17 mouse cellular contexts compared by ENCODE assay signal in the genomic region with DNA sequence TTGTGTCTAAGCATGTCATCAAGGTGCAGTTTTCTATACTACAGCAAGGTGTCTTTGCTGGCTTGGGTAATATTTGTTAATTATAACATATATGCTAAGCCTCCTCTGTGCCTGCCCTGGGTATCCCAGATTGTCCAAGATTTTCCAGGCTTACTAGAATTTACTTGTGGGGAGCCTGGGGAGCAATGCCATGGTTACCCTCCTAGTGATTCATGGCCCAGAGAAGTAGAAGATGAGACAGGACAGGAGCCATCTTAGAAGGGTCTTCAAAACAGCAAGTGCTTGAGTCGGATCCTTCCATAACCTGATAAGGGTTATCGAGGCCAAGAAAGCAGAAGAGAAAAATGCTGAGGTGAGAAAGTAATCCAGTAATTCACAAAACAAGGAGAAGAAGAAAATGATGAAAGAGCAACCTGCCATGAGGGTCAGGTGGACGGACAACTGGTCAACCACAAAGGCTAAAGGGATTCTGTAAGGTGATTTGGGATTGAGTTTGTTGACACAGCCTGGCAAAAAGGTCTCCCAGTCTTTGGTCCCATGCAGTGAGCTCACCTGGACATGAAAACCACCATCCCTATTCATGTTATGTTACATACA. TPM values are rescaled to one million over a fixed set of nuclear protein-coding genes. Genes with fewer than 3 reads are reported as not detected.
DNase-seq lines count a peak whose midpoint lies in the region; ATAC-seq lines count a peak whose summit lies in the region.
"Had no signal": no experiment of that assay in that cellular context is flagged by ENCODE, and none has a peak within 500 bp of the region (broad histone marks: within the 10 kb centered on the region; RNA-seq: fewer than 3 reads in every experiment).

No protein-coding gene starts in this region.

- no peak overlapping the region for H3K9ac ChIP-seq in hindbrain, embryonic 12.5 days
- H3K9ac ChIP-seq in hindbrain, embryonic 14.5 days, result no peak overlapping the region
- H3K9ac ChIP-seq in neural tube, embryonic 15.5 days (replicated peaks), result no peak overlapping the region
- H3K9ac ChIP-seq: forebrain, embryonic 13.5 days; limb, embryonic 13.5 days; lung, embryonic 15.5 days had no signal

- no peaks in the 10 kb centered on the region for H3K4me1 ChIP-seq in hindbrain, embryonic 12.5 days
- no peaks in the 10 kb centered on the region for H3K4me1 ChIP-seq in hindbrain, embryonic 14.5 days (replicated peaks; ENCODE audit: control insufficient read depth, insufficient read depth, low read length)
- no peaks in the 10 kb centered on the region for H3K4me1 ChIP-seq in neural tube, embryonic 15.5 days
- H3K4me1 ChIP-seq: forebrain, embryonic 13.5 days; limb, embryonic 13.5 days; lung, embryonic 15.5 days had no signal

- peaks cover 70% of the 10 kb centered on the region for H3K9me3 ChIP-seq in hindbrain, embryonic 12.5 days (replicated peaks)
- H3K9me3 ChIP-seq in hindbrain, embryonic 14.5 days (ENCODE audit: control insufficient read depth, low read length), result peaks cover 78% of the 10 kb centered on the region
- peaks cover 50% of the 10 kb centered on the region for H3K9me3 ChIP-seq in neural tube, embryonic 15.5 days (replicated peaks)

- 62% methylated on average over 3 of the region's 3 CpGs for WGBS in hindbrain, embryonic 12.5 days
- WGBS in hindbrain, embryonic 14.5 days, result 65% methylated on average over 3 of the region's 3 CpGs
- 60% methylated on average over 3 of the region's 3 CpGs for WGBS in neural tube, embryonic 15.5 days

- no peak overlapping the region for H3K4me3 ChIP-seq in hindbrain, embryonic 12.5 days
- H3K4me3 ChIP-seq in hindbrain, embryonic 14.5 days (replicated peaks; ENCODE audit: low read length), result no peak overlapping the region
- no peak overlapping the region for H3K4me3 ChIP-seq in neural tube, embryonic 15.5 days (replicated peaks)
- H3K4me3 ChIP-seq: forebrain, embryonic 13.5 days; limb, embryonic 13.5 days; lung, embryonic 15.5 days had no signal

- no peaks in the 10 kb centered on the region for H3K36me3 ChIP-seq in hindbrain, embryonic 12.5 days
- H3K36me3 ChIP-seq in hindbrain, embryonic 14.5 days (replicated peaks; ENCODE audit: control insufficient read depth, insufficient read depth), result no peaks in the 10 kb centered on the region
- no peaks in the 10 kb centered on the region for H3K36me3 ChIP-seq in neural tube, embryonic 15.5 days
- H3K36me3 ChIP-seq: limb, embryonic 13.5 days; lung, embryonic 15.5 days had no signal

- H3K27ac ChIP-seq in hindbrain, embryonic 12.5 days, result no peak overlapping the region
- no peak overlapping the region for H3K27ac ChIP-seq in hindbrain, embryonic 14.5 days
- no peak overlapping the region for H3K27ac ChIP-seq in neural tube, embryonic 15.5 days (replicated peaks)
- H3K27ac ChIP-seq: forebrain, embryonic 13.5 days; limb, embryonic 13.5 days; lung, embryonic 15.5 days had no signal

- ATAC-seq in CD4-positive, CD25-positive, alpha-beta regulatory T cell, adult 4 months, result no peak
- ATAC-seq in hindbrain, embryonic 12.5 days (ENCODE audit: low FRiP score), result 0 out of 2 replicates have a peak, but pooled peaks have one; percentile 3
- ATAC-seq in hindbrain, embryonic 14.5 days (ENCODE audit: low FRiP score), result no peak
- ATAC-seq in neural tube, embryonic 15.5 days (ENCODE audit: low FRiP score), result no peak
- no peak for ATAC-seq in erythroblast, adult 5-6 weeks (replicated peaks; ENCODE audit: low FRiP score, poor library complexity, severe bottlenecking)
- ATAC-seq: forebrain, embryonic 13.5 days; intestine, postnatal 0 days had no signal

- H3K27me3 ChIP-seq in hindbrain, embryonic 12.5 days, result no peaks in the 10 kb centered on the region
- H3K27me3 ChIP-seq in hindbrain, embryonic 14.5 days (ENCODE audit: control insufficient read depth, insufficient read depth, low read length), result no peaks in the 10 kb centered on the region
- H3K27me3 ChIP-seq in neural tube, embryonic 15.5 days (replicated peaks), result no peaks in the 10 kb centered on the region
- H3K27me3 ChIP-seq: forebrain, embryonic 13.5 days; limb, embryonic 13.5 days; lung, embryonic 15.5 days had no signal

- peak; percentile 9 for DNase-seq in CD4-positive, CD25-positive, alpha-beta regulatory T cell, adult 2 months (ENCODE audit: low read depth, low spot score)
- no peak for DNase-seq in hindbrain, embryonic 14.5 days (ENCODE audit: low spot score)
- DNase-seq in neural tube, embryonic 10.5 days (ENCODE audit: extremely low spot score, low spot score), result peak; percentile 13
- DNase-seq in yolk sac, embryonic 10.5 days (ENCODE audit: low spot score), result peak; percentile 4
- DNase-seq: right cerebral cortex, postnatal 4 days had no signal

- no peak overlapping the region for H3K4me2 ChIP-seq in hindbrain, embryonic 12.5 days (replicated peaks)
- no peak overlapping the region for H3K4me2 ChIP-seq in hindbrain, embryonic 14.5 days (replicated peaks)
- no peak overlapping the region for H3K4me2 ChIP-seq in neural tube, embryonic 15.5 days
- H3K4me2 ChIP-seq: forebrain, embryonic 13.5 days; limb, embryonic 13.5 days; lung, embryonic 15.5 days had no signal

RNA-seq across cellular contexts. Expression of a gene that starts 14.0 kb away (rescaled TPM):
- polyA plus RNA-seq in CD4-positive, CD25-positive, alpha-beta regulatory T cell, adult 4 months (2017; shearing (Covaris generic)), result not detected
- polyA plus RNA-seq in hindbrain, embryonic 12.5 days (2016; fragmentation: Nextera tagmentation; extraction: Ambion mirVana), result not detected in 2 replicates
- 0.10 and 0.17 TPM in 2 replicates for polyA plus RNA-seq in hindbrain, embryonic 14.5 days (2014; fragmentation: Nextera tagmentation; extraction: Ambion mirVana)
- 0.11 and 0.14 TPM in 2 replicates for polyA plus RNA-seq in neural tube, embryonic 15.5 days (2015; fragmentation: Nextera tagmentation; extraction: Ambion mirVana)
- not detected in 2 replicates for total RNA-seq in erythroblast, adult 5-6 weeks (2015; ENCODE audit: low replicate concordance)
- total RNA-seq in erythroblast, adult 5-6 weeks (2017; ENCODE audit: low replicate concordance), result not detected in 2 replicates
- total RNA-seq: heart, postnatal 36 days; megakaryocyte, adult 5-6 weeks had no signal
- polyA plus RNA-seq: intestine, postnatal 0 days; limb, embryonic 13.5 days; stomach, embryonic 14.5 days; thymus, postnatal 0 days had no signal

RNA-seq across cellular contexts. Expression of a gene that starts 14.1 kb away (rescaled TPM):
- 10 to 100 TPM; 56.6 to 72.9 TPM for polyA plus RNA-seq in CD4-positive, CD25-positive, alpha-beta regulatory T cell, adult 4 months (2017; shearing (Covaris generic))
- 167 and 169 TPM in 2 replicates for polyA plus RNA-seq in hindbrain, embryonic 12.5 days (2016; fragmentation: Nextera tagmentation; extraction: Ambion mirVana)
- polyA plus RNA-seq in hindbrain, embryonic 14.5 days (2014; fragmentation: Nextera tagmentation; extraction: Ambion mirVana), result 64.1 and 64.5 TPM in 2 replicates
- 63.6 and 84.0 TPM in 2 replicates for polyA plus RNA-seq in neural tube, embryonic 15.5 days (2015; fragmentation: Nextera tagmentation; extraction: Ambion mirVana)
- 66.9 and 89.5 TPM in 2 replicates for total RNA-seq in erythroblast, adult 5-6 weeks (2015; ENCODE audit: low replicate concordance)
- total RNA-seq in erythroblast, adult 5-6 weeks (2017; ENCODE audit: low replicate concordance), result 110 and 133 TPM in 2 replicates
